Mouse (Mus musculus): ENCODE measurements at regions not wholly inside any gene's neighbourhood (a gene's known extent, or its start where the extent isn't known, plus 50 kb on each side); places are given as distances from the start of the nearest gene placed in this dataset.
A peak's percentile ranks its signal among the peaks of the same experiment; 100 is the strongest.
"Not testable (repeated sequence)": the region's sequence is repeated elsewhere in the genome, so short reads cannot be mapped to it uniquely, and the experiment has no call there.

- DNase-seq = not testable (repeated sequence)
Measured at GRCm38 (mm10) chr7:60733331-60733994, 593.4 kb upstream of the Snrpn start.

GRCm38 (mm10) chr7:60728108-60728721 is 588.2 kb upstream of the Snrpn start:
- peak; percentile 3 for DNase-seq

Measured in lung, postnatal 36 days (tissue).